Mouse (Mus musculus): Measurements from ENCODE around the gene Ryk.
A peak's percentile ranks its signal among the peaks of the same experiment; 100 is the strongest.
"Not testable (repeated sequence)": the region's sequence is repeated elsewhere in the genome, so short reads cannot be mapped to it uniquely, and the experiment has no call there.

Ryk gene

DNA sequence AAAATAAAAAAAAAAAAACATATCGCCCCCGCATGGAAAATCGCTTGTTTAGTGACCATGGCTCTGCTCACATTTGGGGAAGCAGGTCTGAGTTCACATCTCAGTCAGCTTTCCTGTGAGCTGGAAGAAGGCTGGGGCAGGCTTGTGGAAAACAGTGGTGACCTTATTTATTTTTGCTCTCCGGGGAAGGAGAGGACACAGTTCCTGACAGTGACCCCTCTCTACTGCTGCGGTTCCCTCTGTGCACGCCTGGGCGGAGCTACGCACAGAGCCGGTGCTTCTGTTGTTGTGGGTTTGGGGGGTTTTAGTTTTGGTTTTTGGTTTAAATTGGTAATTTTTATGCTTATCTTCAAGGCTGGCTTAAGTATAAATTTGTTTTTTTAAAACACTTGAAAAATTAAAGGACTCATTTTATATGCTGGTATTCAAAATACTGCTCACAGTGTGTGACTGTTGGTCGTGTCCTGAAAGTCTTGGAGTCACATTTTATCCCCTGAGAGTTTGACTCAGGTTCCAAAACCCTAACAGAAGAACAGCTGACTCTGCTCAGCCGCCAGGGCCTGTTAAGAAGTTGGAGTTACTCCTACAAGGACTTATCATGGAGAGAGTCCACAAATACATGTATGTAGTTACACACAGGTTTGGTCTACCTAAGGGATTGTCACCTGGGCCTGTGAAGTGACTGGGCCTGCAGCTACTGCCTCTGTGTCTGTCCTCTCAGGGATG is 73.0 kb downstream of the Ryk start:
- no peak for DNase-seq

DNA sequence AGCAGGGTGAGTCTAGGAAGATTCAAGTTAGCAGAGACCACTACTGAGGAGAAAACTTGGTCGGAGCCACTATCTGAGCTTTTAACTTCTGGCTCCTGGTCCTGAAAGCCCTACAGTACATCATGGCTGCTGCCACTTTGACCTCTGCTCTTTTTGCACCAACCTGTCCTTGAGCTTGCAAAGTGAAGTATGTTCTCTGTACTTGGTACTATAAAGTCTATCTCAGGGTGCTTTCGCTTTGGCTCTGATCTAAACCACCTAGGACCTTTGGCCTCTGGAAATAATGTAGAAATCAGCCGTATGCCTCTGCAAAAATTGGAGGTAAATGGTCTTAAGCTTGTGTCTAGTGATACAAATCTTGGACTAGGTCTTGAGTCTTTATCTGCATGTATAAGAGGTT is 76.8 kb downstream of the Ryk start:
- DNase-seq: no peak

DNA sequence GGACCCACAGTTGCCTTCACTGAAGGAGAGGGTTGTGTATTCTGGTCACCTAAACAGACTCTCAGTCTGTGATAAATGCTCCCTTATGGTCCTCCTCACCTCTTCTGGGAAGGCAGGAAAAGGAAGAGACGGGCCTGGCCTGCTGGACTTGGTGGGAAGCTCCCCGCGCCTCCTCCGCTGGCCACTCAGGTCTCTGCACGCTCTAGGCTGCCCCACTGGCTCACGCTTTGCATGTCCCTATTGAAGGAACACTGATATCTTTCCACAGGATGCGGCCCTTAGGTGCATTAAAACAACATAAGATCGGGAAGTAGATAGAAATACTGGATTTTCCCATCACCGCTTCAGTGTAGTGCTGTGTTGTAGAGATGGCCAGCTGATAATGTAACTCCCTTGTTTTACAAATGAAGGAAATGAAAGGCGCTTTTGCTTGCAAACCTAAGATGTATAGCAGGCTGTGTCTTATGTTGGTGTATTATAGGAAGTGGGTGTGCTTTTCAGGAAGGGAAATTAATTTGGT is 77.9 kb downstream of the Ryk start:
- DNase-seq: no peak

DNA sequence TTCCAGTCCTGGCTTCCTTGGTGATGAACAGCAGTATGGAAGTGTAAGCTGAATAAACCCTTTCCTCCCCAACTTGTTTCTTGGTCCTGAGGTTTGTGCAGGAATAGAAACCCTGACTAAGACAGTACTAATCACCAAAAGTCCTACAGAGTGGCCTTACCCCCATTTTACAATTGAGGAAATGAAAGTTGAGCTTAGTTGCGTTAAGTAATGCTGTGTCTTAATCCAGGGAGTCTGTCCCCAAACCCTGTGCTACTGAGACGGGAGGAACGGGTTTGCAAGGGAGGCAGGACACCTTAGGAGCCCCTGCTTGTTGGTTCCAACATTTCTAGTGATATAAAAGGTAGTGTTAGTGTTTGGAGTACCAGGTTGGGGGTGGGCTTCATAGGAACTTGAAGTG is 78.9 kb downstream of the Ryk start:
- not testable (repeated sequence) for DNase-seq

DNA sequence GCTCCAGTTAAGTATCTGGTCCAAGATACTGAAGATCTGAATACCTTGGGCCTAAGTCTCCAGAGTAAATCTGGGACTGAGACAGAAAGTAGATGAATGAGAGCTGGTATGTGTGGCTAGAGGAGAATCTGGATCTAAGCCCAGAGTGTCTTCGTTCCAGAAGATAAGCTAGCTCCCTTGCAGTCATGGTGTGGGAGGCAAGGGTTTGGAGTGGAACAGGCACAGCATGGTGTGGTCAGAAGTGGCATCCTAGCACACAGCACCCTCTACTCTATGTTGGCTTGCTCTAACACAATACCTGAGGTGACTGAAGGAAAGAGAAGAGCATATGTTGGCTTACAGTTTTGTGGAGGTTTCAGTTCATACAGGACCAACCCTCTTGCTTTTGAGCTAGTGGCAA is 79.9 kb downstream of the Ryk start:
- no peak for DNase-seq

DNA sequence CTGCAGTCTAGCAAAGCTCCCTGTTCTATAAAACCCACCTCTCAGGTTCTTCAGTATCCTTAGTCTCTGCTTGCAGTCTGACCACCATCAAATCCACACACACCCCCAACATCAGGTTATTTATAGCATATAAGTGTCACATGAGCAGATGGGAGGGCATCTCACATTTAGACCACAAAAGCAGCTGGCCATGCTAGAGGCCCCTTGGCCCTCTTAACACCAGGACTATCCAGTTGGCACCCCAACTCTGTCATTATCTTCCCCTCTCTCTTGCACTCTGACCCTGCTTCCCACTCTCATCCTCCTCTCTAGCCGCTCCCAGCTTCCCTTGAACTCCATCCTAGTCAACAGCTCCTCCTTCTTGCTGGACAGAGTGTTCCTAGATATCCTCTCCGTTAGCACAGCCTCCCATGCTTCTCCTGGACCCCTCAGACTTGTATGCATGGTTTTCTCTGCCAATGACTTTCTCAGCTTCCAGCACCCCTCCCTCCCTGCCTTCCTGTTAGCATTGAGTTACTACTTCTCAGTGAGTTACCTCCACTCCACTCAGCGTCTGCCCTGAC is 80.7 kb downstream of the Ryk start:
- no peak for DNase-seq

DNA sequence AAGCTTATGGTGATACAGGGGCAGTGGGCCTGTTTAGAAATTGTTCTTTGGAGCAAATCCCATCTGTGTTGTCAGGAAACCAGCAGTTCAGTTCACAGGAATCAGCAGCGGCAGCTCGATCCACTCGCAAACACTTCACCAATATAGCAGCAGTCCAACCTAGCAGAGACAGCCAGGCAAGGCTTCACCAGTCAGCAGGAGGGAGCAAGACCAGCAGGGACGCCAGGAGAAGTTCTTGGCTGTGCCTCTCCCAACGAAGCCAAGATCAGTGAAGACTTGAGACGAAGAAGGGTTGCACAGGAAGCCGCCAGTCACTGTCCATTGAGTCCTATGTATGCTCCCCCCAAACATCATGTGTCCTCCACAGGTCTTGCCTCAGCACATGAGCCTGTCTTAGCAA is 81.4 kb downstream of the Ryk start:
- no peak for DNase-seq

DNA sequence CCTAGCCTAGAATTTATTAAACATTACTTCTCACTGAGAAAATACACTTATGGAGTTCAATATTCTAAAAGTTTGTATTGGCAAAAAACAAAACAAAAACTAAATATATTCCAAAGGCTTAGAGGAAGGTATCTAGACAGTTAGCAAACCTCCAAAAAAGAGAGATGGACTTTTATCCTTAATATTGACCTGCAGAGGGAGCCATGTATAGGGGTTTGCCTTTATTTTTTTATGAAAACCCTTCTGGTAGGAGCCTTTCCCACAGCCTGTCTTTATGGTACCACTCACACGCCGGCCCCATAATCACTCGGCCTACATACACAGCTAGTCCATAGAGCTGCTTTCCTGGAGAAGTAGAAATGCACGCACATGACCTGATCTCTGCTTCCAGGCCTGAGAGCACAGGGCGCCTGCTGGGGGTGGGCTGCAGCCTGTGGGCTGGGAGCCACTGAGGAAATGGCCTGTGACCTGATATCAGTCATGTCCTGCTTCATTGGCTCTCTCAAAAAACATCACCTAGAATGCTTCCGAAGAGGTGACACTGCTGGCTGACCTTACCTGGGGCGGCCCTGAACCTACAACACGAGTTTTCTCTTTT is 82.9 kb downstream of the Ryk start:
- peak; percentile 25 for DNase-seq

DNA sequence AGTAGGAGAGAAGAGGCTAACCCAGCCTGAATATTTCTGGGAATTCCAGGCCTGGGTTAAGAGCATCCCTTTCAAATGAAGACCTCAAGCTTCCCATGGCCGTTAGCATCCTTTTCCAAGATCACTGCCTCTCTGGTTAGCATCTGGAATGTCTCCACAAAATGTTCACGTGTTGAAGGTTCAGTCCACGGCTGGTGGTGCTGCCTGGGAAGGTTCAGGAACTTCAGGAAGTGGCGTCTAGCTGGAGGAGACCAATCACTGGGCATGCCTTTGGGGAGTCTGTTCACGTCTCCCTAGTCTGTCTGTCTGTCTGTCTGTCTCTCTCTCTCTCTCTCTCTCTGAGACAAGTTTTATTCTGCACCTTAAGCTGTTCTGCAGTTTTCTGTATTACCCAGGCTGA is 84.8 kb downstream of the Ryk start:
- no peak for DNase-seq

DNA sequence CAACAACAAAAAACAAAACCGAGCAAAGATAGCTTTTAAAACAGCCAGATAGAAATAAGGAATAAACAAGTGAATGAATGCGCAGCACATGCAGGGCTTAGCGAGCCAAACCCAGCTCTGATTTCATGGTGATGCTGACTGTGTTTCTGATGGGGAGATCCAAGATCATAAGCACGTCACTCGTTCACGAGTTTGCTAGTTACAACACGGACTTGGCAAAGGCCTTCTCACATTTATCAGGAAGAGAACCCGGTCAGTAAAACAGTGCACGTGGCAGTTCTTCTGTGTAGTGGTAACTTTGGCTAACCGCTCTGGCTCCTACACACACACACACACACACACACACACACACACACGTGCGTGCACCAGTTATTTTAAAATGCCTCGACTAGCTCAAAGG is 87.1 kb downstream of the Ryk start:
- no peak for DNase-seq

DNA sequence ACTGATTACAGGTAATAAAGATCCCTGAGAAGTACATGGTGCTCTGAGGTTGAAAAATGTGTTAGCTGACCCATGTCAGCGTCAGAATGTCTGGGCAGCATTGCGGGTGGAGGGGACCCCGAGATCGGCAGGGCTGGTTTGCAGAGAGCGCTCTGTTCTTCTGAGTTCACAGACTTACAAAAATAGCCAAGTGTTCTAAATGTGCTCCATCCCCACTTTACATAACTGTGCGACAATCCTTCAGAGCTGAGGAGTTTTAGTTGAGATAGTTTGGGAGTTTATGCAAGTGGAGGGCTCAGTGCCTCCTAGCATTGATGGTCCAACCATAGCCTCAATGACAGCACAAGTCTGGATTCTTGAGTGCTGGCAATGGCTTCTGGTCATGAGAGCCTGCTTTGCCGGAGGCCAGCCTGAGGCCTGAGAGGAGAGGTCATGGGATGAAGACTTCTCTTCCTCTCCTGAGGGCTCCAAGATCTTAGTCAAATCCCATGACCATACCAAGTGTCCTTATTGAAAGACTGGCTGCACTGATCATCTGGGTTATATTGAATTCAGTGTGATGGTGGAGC is 88.2 kb downstream of the Ryk start:
- no peak for DNase-seq

DNA sequence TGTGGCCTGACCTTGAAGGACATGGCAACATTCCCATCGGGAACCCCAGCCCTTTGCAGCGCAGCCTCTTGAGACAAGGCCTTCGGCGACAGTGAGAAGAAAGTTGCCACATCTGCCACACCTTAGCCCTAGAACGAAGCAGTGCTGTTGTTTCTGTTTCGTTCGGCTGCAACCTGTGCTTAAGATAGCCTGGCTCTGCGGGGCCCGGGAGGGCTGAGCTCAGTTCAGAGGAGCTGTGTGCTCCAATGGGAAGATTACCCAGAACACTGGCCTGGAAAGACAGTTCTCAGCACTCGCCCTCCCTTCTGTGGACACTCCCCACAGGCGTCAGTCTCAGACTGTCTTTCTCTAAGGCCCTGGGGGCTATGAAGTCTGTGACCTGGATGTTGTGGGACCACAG is 89.1 kb downstream of the Ryk start:
- no peak for DNase-seq

DNA sequence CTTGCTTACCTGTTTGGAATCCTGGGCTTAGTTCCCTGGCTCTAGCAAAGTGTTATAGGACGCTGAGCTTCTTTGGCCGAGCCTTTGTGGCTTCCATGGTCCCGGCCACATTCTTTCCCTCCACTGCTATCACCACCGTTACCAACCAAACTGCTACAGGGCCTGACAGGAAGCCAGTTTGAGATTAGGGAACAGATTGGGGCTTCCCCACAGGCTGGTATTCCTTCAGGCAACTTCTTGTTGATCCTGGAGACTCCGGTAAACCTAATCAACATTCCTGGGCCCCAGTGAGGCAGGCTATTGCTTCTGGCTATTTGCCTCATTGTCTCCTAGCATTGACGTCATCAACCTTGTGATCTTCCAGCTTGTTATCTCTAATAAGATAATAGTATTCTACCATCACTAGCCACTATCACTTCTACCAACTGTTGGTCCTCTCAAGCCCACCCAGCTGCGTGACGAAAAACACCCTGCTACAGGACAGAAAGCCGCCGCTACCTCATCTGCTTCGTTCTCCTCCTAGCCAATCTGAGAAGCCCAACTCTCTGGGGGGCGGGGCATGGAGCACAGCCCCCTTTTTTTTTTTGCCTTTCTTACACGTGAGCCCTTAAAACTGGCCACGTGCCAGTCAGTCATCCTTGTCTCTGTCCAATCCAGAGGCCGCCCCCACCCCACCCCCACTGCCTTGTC is 90.1 kb downstream of the Ryk start:
- no peak for DNase-seq

DNA sequence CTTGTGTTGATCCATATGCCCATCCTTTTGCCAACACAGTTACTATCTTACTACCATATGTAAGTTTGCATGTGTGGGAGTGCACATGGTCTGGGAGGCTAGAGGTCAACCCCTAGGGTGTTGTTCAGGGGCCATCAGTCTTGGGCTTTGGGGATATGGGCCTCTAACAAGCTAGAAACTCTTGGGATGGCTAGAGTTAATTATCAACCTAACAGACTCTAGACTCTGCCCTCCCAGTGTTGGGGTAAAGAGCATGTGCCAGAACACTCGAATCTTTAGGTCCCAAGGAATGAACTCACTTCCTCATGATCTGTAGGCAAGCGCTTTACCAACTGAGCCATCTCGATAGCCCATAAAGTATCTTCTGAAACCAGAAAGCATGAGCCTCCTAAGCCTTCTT is 91.4 kb downstream of the Ryk start:
- peak; percentile 40 for DNase-seq

DNA sequence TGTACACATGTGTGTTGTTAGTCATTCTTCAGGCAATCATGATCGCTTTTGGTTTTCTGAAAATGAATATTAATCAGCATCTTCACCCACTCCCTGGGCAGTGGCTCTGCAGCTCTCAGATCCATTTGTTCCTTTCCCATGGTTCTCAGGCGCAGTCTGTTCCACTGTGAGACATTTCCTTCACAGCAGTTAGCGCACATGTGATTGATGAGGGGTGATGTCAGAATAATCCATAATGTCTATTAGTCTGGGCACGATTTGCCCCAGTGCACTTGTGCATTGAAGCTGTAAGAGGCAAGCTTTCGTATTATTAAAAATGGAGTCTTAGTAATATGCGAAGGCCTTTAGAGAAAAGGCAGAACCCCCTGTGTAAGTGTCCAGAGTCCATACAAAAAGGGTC is 95.1 kb downstream of the Ryk start:
- no peak for DNase-seq

DNA sequence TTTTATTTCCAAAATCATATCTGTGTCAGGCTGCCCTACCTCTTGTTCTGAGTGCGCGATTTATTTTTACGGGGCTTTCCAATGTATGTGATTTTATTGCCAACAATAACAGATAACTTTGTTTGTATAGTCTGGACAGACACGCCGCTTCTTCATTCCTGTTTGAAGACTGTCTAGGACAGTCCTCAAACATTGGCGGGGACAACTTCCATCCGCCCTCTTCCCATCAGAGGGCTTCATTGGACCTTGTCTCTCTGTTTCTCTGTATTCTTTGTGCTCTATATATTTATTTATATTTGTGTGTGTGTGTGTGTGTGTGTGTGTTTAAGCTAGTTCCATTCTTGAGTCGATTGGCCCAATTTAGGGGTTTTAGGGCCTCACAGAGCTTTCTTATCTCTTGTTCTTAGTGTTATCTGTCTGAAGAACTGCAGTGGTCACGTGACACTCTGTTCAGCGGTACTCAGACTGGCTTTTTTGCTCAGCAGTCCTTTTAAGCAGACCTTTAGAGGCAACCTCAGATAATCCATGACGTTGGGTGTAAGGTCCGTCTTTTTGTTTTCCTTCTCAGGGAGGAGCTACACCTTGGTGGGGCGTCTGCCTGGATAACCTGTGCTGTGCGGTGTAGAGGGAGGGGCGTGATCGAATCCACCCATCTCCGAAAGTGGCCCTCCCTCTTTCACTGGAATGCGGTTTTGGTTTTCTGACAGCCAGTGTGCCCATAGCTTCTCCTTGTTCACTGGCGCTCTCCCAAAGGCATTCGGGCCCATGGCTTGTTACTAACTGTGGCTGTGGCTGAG is 99.4 kb downstream of the Ryk start:
- DNase-seq: no peak

DNA sequence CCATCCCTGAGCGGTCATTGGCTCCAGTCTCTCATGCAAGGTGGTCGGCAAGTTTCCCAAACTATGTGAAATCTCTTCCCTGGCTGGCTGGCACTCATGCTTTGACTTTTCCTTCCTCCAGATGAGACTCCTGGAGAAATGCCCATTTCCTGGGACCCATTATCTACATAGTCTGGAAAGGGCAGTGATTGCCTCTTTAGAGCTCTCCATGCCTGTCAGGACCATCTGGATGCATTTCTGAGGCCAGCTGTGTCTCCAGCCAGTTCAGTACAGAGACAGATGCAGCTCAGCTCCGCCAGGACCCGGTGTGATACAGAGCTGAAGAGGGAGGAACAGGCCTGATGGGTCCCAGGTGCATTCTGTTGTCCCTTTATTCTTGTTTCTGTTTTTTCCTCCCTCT is 107.5 kb downstream of the Ryk start:
- DNase-seq: no peak

DNA sequence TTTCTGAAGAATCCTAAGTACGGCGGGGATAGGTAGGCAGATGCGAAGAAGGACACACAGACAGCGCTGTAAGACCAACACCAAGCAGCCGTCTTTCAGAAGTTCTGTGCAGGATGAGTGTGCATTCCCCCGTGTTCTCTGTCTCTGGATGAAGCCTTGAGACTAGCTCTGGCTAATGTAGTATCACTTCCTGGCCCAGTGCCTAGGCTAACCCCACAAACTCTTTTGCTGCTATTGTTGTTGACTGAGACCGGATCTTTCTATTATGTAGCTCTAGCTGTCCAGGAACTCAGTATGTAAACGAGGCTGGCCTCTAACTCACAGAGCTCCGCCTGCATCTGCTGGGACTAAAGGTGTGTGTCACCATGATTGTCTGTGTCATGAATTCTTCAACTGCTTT is 110.2 kb downstream of the Ryk start:
- no peak for DNase-seq

DNA sequence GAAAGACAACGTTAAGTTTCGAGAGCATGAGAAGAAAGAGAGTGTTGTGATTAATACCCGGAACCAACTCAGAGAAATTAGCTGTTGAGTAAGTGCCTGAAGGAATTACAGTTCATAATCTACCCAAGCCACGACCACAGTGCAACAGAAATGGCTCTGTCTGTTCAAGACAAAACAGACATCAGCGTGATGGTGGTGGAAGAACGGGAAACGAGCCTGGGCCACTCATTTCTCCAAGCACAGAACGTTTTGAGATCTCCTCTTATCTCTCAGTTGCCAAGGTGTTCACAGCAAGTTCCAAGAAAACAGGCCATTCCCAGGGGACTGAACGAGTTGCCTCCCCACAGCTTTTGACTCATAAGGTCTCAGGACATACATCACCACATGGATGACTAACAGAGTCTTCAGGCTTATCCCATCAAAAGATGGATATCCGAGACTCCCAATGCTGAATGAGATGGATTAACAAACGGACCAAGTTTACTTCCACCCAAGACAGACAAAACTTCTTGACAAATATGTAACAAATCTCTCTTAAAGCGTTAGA is 111.8 kb downstream of the Ryk start:
- DNase-seq: no peak

DNA sequence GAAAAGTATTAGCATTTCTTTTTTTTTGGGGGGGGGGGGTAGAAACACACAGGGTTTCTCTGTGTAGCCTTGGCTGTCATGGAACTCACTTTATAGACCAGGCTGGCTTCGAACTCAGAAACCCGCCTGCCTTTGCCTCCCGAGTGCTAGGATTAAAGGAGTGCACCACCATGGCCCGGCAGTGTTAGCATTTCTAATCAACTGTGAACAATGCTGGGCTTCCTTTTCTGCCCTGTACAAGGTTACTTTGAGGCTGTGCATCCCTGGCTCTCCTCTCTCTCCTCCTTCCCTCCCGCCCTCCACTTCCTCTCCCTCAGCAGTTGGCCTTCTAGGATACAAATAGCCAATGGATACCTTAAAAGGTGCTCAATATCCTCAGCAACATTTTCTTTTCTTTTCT is 114.0 kb downstream of the Ryk start:
- DNase-seq: no peak

DNA sequence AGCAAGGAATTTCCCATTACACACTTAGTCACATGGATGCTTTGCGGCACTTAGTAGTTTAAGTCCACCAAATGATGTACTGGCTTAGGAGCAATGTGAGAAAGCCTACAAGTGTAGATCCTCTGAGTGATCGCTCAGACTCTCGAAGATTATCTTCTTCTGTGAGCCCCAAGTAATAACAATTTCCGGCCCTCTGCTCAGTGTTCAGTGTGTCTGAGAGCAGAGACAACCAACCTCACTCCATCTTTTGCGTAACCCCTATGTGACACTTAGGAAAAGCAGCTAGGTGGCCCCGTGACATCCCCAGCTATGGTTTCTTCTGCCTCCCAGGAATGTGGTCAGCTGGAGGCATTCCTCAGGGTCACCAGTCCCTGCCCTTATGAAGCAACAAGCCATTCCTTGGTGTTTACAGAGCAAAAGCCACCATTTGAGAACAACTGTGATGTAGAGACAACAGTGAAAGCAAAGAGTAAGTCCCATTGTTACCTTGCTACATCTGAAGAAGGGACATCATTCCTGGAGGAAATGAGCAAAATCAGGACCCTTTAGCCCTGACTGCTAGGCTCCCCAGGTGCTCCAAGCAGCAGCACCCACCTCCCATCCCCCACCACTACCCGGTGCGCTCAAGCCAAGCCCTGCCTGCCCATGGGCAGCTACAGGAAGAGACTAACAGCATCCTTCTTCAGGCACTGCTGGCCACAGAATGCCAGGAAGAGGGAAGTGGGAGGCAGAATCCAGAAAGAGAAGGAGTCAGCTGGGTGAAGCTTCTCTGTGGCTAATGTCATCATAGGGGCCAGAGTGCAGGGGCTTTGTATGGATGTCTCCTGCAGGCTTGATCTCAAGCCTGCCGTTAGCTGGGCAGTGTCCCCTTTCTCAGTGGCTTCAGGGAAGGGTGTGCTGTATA is 116.6 kb downstream of the Ryk start:
- DNase-seq: no peak
